Mouse (Mus musculus) midbrain, embryonic 16.5 days (tissue): ENCODE data around the gene Btbd3. TPM values are rescaled to one million over a fixed set of nuclear protein-coding genes. Genes with fewer than 3 reads are reported as not detected.

Experiments
- ATAC-seq: fragments of 200-750 bp; cut with Nextera tagmentation; 2 replicates; pipeline ENCODE4 v1.8.0; 2017; ENCODE audit warnings: moderate TSS enrichment
- H3K27ac ChIP-seq: fragments of 300-500 bp; sonication (generic); 2 replicates; pipeline ENCODE4 v1.5.1; 2014; ENCODE audit warnings: mild to moderate bottlenecking, low read length, mixed read lengths
- H3K27me3 ChIP-seq: fragments of 300-500 bp; sonication (generic); 2 replicates; pipeline ENCODE4 v1.6.1; 2014; ENCODE audit warnings: low read depth, low read length, mixed read lengths; ENCODE audit not compliant: control insufficient read depth, insufficient read depth
- H3K36me3 ChIP-seq: fragments of 300-500 bp; sonication (generic); 2 replicates; pipeline ENCODE4 v1.6.1; 2014; ENCODE audit warnings: mild to moderate bottlenecking, low read length, moderate library complexity, mixed read lengths; ENCODE audit not compliant: control insufficient read depth, insufficient read depth
- H3K4me1 ChIP-seq: fragments of 300-500 bp; sonication (generic); 2 replicates; pipeline ENCODE4 v1.6.1; 2014; ENCODE audit warnings: mild to moderate bottlenecking, low read length, mixed read lengths; ENCODE audit not compliant: control insufficient read depth, insufficient read depth
- H3K4me2 ChIP-seq: fragments of 300-500 bp; sonication (generic); 2 replicates; pipeline ENCODE4 v1.6.1; 2014; ENCODE audit warnings: mild to moderate bottlenecking, low read length, mixed read lengths
- H3K4me3 ChIP-seq: fragments of 300-500 bp; sonication (generic); 2 replicates; pipeline ENCODE4 v1.5.1; 2014; ENCODE audit warnings: low read depth, mild to moderate bottlenecking, low read length, moderate library complexity, mixed read lengths
- H3K9ac ChIP-seq: fragments of 300-500 bp; sonication (generic); 2 replicates; pipeline ENCODE4 v1.6.1; 2014; ENCODE audit warnings: low read depth, low read length, mixed read lengths
- H3K9me3 ChIP-seq: fragments of 300-500 bp; sonication (generic); replicated peaks from 2 replicates; pipeline ENCODE4 v1.6.1; 2014; ENCODE audit warnings: mild to moderate bottlenecking, low read length, mixed read lengths; ENCODE audit not compliant: control insufficient read depth, poor library complexity, severe bottlenecking
- WGBS: fragments of 180-500 bp; shearing (Covaris S2); extraction: QIAGEN DNeasy Blood & Tissue Kit; methylation state at CpG from one replicate; pipeline ENCODE4 v1.1.7; 2014; 5-methylcytosine and 5-hydroxymethylcytosine counted together
- polyA plus RNA-seq: library from polyadenylated mRNA; unstranded; fragments of >200 nt; fragmentation: Nextera tagmentation; extraction: Ambion mirVana; gene quantifications from 2 replicates; pipeline ENCODE4 v1.2.1, GENCODE M21; 2015

Gene Btbd3
- polyA plus RNA-seq, 1 experiment from 2014 or later = 45.0 TPM

DNA sequence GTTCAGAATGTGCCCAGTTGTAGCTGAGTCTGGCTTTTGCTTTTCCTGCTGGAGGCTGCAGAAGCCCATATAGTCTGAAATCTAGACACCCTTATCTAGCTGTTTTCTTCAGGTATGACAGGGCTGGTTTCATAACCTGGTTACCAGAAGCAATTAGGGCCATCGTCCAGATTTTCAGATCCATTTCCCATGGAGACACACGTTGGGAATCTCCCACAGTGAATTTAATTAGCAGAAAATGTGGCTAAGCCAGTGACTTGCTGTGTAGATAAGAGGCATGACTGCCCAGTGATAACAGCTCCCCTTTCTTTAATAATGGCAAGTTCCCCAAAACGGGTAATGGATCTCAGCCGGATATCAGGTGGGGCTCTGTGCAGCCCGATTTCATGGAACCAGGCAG is 146.7 kb downstream of the Btbd3 start:
- 0 out of 2 replicates have a peak, but pooled peaks have one; percentile 26 for ATAC-seq
- H3K4me2 ChIP-seq = no peak overlapping the region
- 28% methylated on average over 5 of the region's 5 CpGs for WGBS
- no peak overlapping the region for H3K9ac ChIP-seq
- no peak overlapping the region for H3K27ac ChIP-seq
- peaks cover 8% of the 10 kb centered on the region for H3K4me1 ChIP-seq
- no peak overlapping the region for H3K4me3 ChIP-seq
- H3K9me3 ChIP-seq = no peaks in the 10 kb centered on the region
- no peaks in the 10 kb centered on the region for H3K36me3 ChIP-seq
- no peaks in the 10 kb centered on the region for H3K27me3 ChIP-seq

DNA sequence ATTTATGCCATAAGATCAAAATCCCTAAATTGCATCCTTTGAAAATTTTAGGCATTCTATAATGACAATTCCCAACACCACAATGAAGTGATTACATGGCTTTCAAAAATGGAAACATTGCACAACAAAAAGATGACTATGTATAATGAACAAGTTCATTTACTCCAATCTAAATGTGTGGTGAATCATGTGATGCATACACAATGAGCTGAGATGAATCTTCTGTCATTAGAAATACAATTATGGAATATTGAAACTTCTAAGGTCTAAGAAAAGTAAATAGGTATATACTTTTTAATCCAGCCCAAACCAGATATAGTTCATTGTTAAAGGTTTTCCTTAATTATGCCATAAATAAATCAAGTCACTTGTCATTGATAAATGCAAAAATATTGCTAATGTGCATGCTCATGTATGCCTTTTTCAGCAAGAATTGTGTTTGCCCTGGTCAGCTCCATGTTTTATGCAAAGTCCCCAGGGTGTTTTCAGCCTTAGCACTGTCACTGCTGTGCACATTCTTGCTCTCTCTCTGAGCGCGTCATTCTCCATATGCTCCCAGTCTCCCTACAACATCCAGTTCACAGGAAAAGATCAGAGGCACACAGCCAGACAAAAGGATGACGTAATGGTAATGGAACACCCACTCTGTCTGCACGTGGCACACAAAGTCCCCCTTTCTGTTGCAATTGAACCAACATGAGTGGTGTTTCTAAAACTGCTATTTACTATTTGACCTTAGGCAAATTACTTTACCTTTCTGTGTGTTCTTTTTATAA is 149.6 kb downstream of the Btbd3 start:
- 4% methylated on average over 4 of the region's 4 CpGs for WGBS
- Histone ChIP-seq H3K9ac (peak overlapping the region; percentile 11; the same call in 1 of the 2 replicates), H3K9me3 (no peaks in the 10 kb centered on the region), H3K4me3 (no peak overlapping the region), H3K4me2 (no peak overlapping the region), H3K36me3 (no peaks in the 10 kb centered on the region), H3K4me1 (peaks cover 8% of the 10 kb centered on the region), H3K27ac (peak overlapping the region; percentile 59; the same call in 1 of the 2 replicates), H3K27me3 (no peaks in the 10 kb centered on the region)
- peak; percentile 90 for ATAC-seq

DNA sequence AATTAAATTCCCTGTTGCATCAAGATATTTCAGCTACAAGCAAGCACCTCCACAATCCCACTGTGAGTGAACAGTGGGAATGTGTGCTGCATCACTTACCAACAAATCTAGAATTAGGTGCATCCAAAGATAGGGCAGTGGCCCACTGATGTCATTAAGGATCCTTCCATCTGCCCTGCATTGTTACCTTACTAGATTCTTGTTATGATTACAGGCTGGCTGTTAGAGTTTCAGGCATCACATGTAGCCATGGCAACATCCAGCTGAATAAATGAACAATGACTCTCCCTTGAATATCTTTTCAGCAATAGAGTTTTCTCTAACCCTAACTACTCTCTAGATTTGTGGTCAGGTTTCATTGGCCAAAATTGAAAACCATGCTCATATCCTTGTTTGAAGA is 150.3 kb downstream of the Btbd3 start:
- Histone ChIP-seq H3K9me3 (no peaks in the 10 kb centered on the region), H3K27me3 (no peaks in the 10 kb centered on the region), H3K27ac (peak overlapping the region; percentile 49; the same call in 1 of the 2 replicates), H3K4me3 (no peak overlapping the region), H3K4me2 (no peak overlapping the region), H3K36me3 (no peaks in the 10 kb centered on the region), H3K9ac (no peak overlapping the region; the same call in 1 of the 2 replicates), H3K4me1 (peaks cover 8% of the 10 kb centered on the region)
- peak; percentile 78 for ATAC-seq

DNA sequence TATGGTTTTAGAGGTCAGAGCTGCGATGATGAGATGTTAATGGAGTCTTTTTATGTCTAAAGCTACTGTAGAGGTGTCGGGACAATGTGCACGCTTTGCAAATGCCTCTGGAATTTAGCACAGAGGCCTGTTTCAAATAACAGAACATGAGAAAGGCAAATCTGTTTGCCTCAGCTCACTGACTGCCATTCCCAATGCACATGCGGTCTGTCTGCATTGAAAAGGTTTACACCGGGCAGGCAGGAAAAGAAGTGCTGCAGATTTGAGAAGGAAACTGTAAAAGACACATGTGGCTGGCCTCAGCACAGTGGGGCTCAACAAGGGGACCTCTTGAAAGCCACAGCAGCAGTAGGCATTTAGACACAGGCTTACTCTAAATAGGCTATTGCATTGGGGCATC is 156.2 kb downstream of the Btbd3 start:
- Histone ChIP-seq H3K9me3 (no peaks in the 10 kb centered on the region), H3K27ac (no peak overlapping the region), H3K27me3 (no peaks in the 10 kb centered on the region), H3K4me2 (no peak overlapping the region), H3K9ac (no peak overlapping the region), H3K4me1 (peaks cover 4% of the 10 kb centered on the region; the same call in 1 of the 2 replicates), H3K36me3 (no peaks in the 10 kb centered on the region), H3K4me3 (no peak overlapping the region)
- ATAC-seq = 0 out of 2 replicates have a peak, but pooled peaks have one; percentile 11
- 28% methylated on average over 5 of the region's 5 CpGs for WGBS

DNA sequence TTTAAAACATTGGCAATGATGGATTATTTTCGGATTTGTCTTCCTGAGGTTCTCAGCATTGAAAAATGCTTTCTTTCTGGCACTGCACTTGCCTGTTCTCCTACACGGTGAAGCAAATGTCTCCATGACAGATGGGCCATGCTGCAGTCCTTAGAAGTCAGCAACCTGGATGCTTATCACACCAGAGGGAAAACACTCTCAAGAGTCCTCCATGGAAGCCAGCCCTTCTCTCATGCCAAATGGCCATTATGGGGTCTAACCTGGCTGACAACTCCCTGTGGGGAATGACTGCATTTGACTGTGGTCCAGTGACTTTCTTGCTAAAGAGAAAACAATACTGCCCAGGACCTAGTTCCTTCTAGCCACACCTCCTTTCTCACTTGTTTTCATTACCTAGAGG is 166.0 kb downstream of the Btbd3 start:
- no peaks in the 10 kb centered on the region for H3K9me3 ChIP-seq
- no peaks in the 10 kb centered on the region for H3K27me3 ChIP-seq
- 93% methylated on average over 2 of the region's 2 CpGs for WGBS
- H3K4me3 ChIP-seq = no peak overlapping the region
- H3K36me3 ChIP-seq = no peaks in the 10 kb centered on the region
- no peak overlapping the region for H3K4me2 ChIP-seq
- no peak overlapping the region for H3K27ac ChIP-seq
- no peak for ATAC-seq
- H3K4me1 ChIP-seq = no peaks in the 10 kb centered on the region
- H3K9ac ChIP-seq = no peak overlapping the region

DNA sequence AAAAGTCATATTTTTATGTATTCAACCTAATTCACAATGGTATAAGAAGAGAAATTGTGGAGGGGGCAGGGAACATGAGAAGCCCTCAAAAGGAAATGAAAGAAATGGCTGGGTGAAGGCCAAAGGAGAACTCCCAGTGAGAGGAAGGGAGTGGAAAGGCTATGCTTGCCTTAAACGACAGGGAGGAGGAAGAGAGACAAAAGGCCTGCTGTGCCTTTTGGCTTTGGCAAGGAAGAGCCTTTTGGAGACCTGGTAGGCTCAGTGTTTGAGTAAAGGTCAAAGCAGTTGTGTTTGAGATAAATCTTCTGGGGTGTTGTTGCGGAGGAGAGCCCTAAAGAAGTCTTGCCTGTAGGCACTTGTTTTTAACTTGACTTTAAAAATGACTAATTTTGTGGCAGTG is 175.6 kb downstream of the Btbd3 start:
- 43% methylated on average over 2 of the region's 2 CpGs for WGBS

DNA sequence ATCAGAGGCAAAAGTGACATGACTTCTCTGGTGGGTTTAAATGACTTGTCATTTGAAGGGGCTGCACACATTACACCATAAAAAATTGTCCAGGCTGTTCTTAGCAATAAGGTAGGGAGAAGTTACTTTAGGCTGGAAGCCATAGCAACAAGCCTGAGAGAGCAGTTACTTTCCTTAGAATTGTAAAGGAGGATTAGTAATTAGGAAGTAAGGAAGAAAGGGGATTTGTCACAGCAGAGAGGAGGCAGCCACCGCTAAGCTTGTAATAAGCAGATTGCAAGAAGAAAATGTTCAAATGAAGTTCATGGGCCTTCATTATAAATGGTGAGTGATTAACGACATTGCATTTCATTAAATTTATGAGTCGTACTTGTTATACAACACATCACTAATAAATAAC is 190.1 kb downstream of the Btbd3 start:
- Histone ChIP-seq H3K4me3 (no peak overlapping the region), H3K9me3 (no peaks in the 10 kb centered on the region), H3K4me2 (no peak overlapping the region), H3K36me3 (no peaks in the 10 kb centered on the region), H3K27me3 (no peaks in the 10 kb centered on the region), H3K4me1 (peaks cover 11% of the 10 kb centered on the region; the same call in 1 of the 2 replicates), H3K9ac (no peak overlapping the region), H3K27ac (no peak overlapping the region)
- peak; percentile 70 for ATAC-seq
- 19% methylated on average over 3 of the region's 3 CpGs for WGBS

More for the DNA sequence above, 175.6 kb downstream of the Btbd3 start:
- ATAC-seq = no peak
- H3K27me3 ChIP-seq = no peaks in the 10 kb centered on the region
- H3K9me3 ChIP-seq = no peaks in the 10 kb centered on the region
- no peak overlapping the region for H3K4me2 ChIP-seq
- H3K9ac ChIP-seq = no peak overlapping the region
- H3K4me1 ChIP-seq = peaks cover 3% of the 10 kb centered on the region; the same call in 1 of the 2 replicates
- H3K36me3 ChIP-seq = no peaks in the 10 kb centered on the region
- no peak overlapping the region for H3K4me3 ChIP-seq
- no peak overlapping the region for H3K27ac ChIP-seq

DNA sequence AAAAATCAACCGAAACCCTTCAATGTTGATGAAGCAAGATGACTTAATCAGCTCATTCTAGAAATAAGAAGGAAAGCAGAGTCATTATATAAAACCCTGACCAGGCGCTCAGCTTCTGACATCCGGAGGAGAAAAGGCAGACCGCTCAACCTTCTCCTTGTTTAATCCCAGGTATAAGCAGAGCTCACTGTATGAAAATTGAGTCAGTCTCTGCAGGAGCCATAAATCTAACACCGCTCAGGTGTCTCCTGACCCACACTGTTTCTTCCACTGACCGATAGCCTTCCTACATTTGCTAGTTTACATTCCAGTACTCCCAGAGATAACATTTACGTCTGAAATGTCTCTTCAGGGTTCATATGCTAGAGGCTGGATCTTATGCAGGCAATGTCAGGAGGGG is 190.6 kb downstream of the Btbd3 start:
- 47% methylated on average over 7 of the region's 7 CpGs for WGBS
- ATAC-seq = no peak
- H3K4me1 ChIP-seq = peaks cover 11% of the 10 kb centered on the region; the same call in 1 of the 2 replicates

DNA sequence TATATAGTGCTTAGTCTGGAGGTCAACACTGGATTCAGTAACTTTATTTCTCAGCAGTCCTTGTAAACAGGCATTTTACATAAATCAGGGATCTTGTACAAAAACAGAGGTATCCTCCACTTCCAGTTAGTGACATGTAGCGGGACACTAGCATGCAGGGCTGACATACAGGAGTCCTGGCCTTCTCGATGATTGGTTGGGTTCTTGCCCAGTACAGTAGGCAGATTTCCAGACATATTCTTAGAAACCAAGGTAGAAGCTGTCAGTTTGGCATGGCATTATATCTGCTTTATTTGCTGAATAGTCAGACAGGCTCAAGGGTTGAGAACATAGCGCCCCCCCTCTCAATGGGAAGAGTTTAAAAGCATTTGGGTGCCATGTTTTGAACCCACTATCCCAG is 191.3 kb downstream of the Btbd3 start:
- ATAC-seq = no peak
- H3K27ac ChIP-seq = no peak overlapping the region
- 91% methylated on average over 3 of the region's 3 CpGs for WGBS
- no peak overlapping the region for H3K4me3 ChIP-seq
- no peaks in the 10 kb centered on the region for H3K36me3 ChIP-seq
- no peak overlapping the region for H3K4me2 ChIP-seq
- peaks cover 11% of the 10 kb centered on the region; the same call in 1 of the 2 replicates for H3K4me1 ChIP-seq
- no peak overlapping the region for H3K9ac ChIP-seq
- no peaks in the 10 kb centered on the region for H3K27me3 ChIP-seq
- H3K9me3 ChIP-seq = no peaks in the 10 kb centered on the region

More for the DNA sequence above, 190.6 kb downstream of the Btbd3 start:
- Histone ChIP-seq H3K9ac (no peak overlapping the region), H3K27me3 (no peaks in the 10 kb centered on the region), H3K4me2 (no peak overlapping the region), H3K9me3 (no peaks in the 10 kb centered on the region), H3K27ac (no peak overlapping the region), H3K4me3 (no peak overlapping the region), H3K36me3 (no peaks in the 10 kb centered on the region)
